Mouse (Mus musculus): ENCODE measurements around the gene Rbms2.

GRCm38 (mm10) chr10:128212148-128212547 lies 32.1 kb upstream of the Rbms2 start:
- TF ChIP-seq EP300 (IDR thresholded peaks at IDR 0.05; ENCODE audit: insufficient read depth, low read depth, low read length) (no peak), CTCF (IDR thresholded peaks at IDR 0.05; ENCODE audit: low read depth, low read length) (no peak), POLR2A (IDR thresholded peaks at IDR 0.05; ENCODE audit: insufficient read depth, low read length) (no peak)
